Mouse (Mus musculus) forebrain, embryonic 15.5 days (tissue): ENCODE data around the gene Pdzd8. TPM values are rescaled to one million over a fixed set of nuclear protein-coding genes. Genes with fewer than 3 reads are reported as not detected.

Experiments
- ATAC-seq: fragments of 200-750 bp; cut with Nextera tagmentation; replicated peaks from 2 replicates; pipeline ENCODE4 v1.8.0; 2017; ENCODE audit warnings: mild to moderate bottlenecking, moderate TSS enrichment, moderate library complexity
- H3K27ac ChIP-seq: fragments of 300-500 bp; sonication (generic); replicated peaks from 2 replicates; pipeline ENCODE4 v1.5.1; 2015; ENCODE audit warnings: mild to moderate bottlenecking, inconsistent platforms
- H3K27me3 ChIP-seq: fragments of 300-500 bp; sonication (generic); 2 replicates; pipeline ENCODE4 v1.6.1; 2015; ENCODE audit warnings: inconsistent platforms
- H3K36me3 ChIP-seq: fragments of 300-500 bp; sonication (generic); 2 replicates; pipeline ENCODE4 v1.6.1; 2015; ENCODE audit warnings: mild to moderate bottlenecking, inconsistent platforms
- H3K4me1 ChIP-seq: fragments of 300-500 bp; sonication (generic); 2 replicates; pipeline ENCODE4 v1.6.1; 2015; ENCODE audit warnings: inconsistent platforms
- H3K4me2 ChIP-seq: fragments of 300-500 bp; sonication (generic); replicated peaks from 2 replicates; pipeline ENCODE4 v1.6.1; 2015; ENCODE audit warnings: mild to moderate bottlenecking, inconsistent platforms
- H3K4me3 ChIP-seq: fragments of 300-500 bp; sonication (generic); 2 replicates; pipeline ENCODE4 v1.5.1; 2015; ENCODE audit warnings: mild to moderate bottlenecking, inconsistent platforms
- H3K9ac ChIP-seq: fragments of 300-500 bp; sonication (generic); replicated peaks from 2 replicates; pipeline ENCODE4 v1.6.1; 2015; ENCODE audit warnings: mild to moderate bottlenecking, inconsistent platforms
- H3K9me3 ChIP-seq: fragments of 300-500 bp; sonication (generic); 2 replicates; pipeline ENCODE4 v1.6.1; 2016; ENCODE audit warnings: inconsistent platforms
- WGBS: fragments of 180-500 bp; shearing (Covaris S2); methylation state at CpG from one replicate; pipeline ENCODE4 v1.1.7; 2015; ENCODE audit warnings: mixed read lengths; 5-methylcytosine and 5-hydroxymethylcytosine counted together
- polyA plus RNA-seq: library from polyadenylated mRNA; unstranded; fragments of >200 nt; fragmentation: Nextera tagmentation; extraction: Ambion mirVana; gene quantifications from 2 replicates; pipeline ENCODE4 v1.2.1, GENCODE M21; 2015

The Pdzd8 gene
- polyA plus RNA-seq = 8.7 and 9.2 TPM in 2 replicates

DNA sequence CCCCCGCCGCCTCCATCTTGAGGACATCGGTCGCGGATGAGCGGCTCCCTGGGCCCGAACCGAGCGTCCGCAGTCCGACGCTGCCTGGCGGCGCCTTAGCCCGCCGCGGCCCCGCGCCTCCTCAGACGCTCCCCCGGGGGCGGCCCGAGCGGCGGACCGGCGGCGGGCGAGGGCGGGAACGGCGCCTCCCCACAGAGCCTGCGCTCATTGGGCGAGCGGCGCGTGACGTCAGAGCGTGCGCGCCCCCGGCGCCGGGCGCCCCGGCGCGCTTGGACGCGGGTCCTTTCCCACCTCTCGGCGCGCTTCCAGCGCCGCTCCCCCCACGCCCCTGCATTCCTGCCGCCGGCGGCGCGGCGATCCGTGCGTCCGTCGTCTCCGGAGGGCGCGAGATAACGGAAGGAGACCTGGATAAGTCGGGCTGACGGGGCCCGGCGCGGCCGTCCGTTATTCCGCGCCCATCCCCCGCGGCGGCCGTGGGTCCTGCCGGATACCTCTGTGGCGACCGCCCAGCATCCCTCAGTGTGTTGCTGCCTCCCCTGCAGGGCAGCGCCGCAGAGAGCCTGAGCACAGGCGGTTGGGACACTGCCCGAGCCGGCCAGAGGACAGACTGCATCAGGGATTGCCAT, at the start of gene Pdzd8:
TSS of gene Pdzd8 (minus strand) at position 123 of the 626 bp plus-strand sequence.
- H3K9me3 ChIP-seq = no peaks in the 10 kb centered on the region
- peak within 1 kb of the TSS; percentile 92 for H3K27ac ChIP-seq
- peak; percentile 97 for ATAC-seq
- WGBS = under 1% methylated on average over 90 of the region's 91 CpGs
- peaks cover 40% of the 10 kb centered on the region for H3K4me1 ChIP-seq
- H3K27me3 ChIP-seq = no peaks in the 10 kb centered on the region
- peak within 1 kb of the TSS; percentile 83 for H3K4me3 ChIP-seq
- peak within 1 kb of the TSS; percentile 90 for H3K9ac ChIP-seq
- no peaks in the 10 kb centered on the region for H3K36me3 ChIP-seq
- H3K4me2 ChIP-seq = peak within 1 kb of the TSS; percentile 92

DNA sequence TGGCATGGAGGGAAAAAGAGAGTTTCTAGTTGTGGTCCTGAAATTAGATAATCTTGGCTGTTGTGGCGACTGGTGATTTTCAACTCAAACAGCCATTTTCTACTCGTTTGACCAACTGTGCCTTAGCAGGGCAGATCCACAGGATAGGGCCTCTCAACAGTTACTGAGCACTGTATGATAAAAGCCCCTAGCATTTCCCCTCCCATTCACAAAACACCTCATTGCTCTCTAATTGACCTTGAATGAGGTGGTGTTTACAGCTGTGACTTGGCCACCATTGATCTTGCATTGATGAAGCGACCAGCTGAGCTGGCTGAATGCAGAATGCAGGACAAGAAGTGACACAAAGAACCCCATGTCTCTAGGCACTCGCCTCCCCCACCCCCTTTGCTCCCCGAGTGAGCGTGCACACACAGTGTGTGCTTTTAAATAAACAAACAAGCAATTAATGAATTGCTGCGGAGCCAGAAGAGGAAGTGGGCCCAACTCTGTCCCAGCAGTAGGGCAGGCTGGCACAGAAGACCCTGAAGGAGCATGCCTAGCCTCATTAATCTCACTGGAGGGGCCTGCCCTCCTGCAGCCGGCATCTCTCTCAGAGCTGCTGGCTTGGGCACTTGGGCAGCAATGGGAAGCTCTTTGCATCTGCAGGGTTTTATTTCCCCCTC, 48.3 kb upstream of the Pdzd8 start:
- WGBS = 9% methylated on average over 8 of the region's 8 CpGs
- H3K4me1 ChIP-seq = peaks cover 14% of the 10 kb centered on the region
- H3K9ac ChIP-seq = no peak overlapping the region
- H3K36me3 ChIP-seq = no peaks in the 10 kb centered on the region
- no peak overlapping the region for H3K4me2 ChIP-seq
- ATAC-seq = peak; percentile 84
- H3K27me3 ChIP-seq = peaks cover 7% of the 10 kb centered on the region; the same call in 1 of the 2 replicates
- no peak overlapping the region for H3K27ac ChIP-seq
- no peak overlapping the region for H3K4me3 ChIP-seq
- H3K9me3 ChIP-seq = no peaks in the 10 kb centered on the region

DNA sequence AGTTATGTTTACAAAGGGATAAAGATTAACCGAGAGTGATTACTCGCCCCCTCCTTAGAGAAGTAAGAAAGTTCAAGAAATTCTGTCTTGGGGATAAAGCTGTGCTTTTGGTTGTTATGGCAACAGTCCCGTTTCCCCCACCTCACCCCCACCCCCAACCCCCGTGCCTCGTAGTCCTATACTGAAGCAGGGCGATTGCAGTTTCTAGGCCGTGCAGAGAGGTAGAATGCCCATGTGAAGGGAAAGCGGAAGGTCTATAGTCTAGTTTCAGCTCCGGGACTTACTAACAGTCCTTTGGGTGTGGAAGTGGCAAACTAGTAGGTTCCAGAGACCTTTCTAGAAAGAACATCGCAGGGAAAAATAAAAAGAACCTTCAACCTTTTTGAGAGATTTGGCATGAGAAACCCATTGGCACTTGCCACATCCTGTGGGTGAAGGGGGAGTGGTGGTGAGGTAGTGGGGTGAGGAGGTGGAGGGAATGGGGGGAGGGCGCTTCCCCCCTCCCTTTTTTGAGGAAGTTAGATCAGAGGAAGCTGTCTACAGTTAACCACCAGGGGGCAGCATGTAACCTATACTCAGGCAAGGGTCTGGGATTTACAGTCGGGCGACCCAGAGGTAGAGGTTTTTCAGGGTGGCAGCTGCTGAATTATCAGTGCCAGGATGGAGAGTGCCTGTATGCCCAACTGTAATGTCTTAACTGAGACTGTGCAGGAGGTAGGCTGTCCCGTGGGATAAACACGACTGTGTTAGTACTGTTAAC, 43.4 kb upstream of the Pdzd8 start:
- Histone ChIP-seq H3K27ac (no peak overlapping the region), H3K9ac (no peak overlapping the region), H3K9me3 (no peaks in the 10 kb centered on the region), H3K27me3 (0 out of 2 replicates have a peak, but pooled peaks cover 3% of the 10 kb centered on the region), H3K4me3 (0 out of 2 replicates have a peak overlapping the region, but pooled peaks have one; percentile 5), H3K4me1 (peaks cover 17% of the 10 kb centered on the region), H3K36me3 (no peaks in the 10 kb centered on the region), H3K4me2 (peak overlapping the region; percentile 40)
- ATAC-seq = peak; percentile 73; the same call in 1 of the 2 replicates
- 3% methylated on average over 15 of the region's 15 CpGs for WGBS

DNA sequence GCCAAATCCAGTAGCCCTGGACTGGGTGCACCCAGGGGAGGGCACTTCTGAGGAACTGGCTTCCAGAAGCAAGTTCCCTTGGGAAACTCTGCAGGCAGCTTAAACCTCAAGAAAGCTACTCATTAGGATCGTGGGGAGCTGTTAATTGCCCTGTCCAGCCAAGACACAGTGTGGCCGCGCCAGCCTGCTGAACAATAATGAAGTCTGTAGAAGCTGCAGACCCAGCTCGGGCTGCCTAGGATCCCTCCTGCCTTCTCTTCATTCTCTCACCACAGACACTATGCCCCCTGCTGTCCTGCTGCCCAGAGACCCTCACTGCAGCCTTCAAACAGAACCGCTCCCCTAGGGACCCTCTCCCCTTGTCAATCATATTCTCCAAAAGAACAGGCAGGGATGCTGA, 42.8 kb upstream of the Pdzd8 start:
- peak overlapping the region; percentile 40 for H3K4me2 ChIP-seq
- no peak overlapping the region for H3K4me3 ChIP-seq
- 0 out of 2 replicates have a peak, but pooled peaks cover 3% of the 10 kb centered on the region for H3K27me3 ChIP-seq
- peaks cover 14% of the 10 kb centered on the region for H3K4me1 ChIP-seq
- H3K9me3 ChIP-seq = no peaks in the 10 kb centered on the region
- ATAC-seq = peak; percentile 42; the same call in 1 of the 2 replicates
- H3K36me3 ChIP-seq = no peaks in the 10 kb centered on the region
- H3K27ac ChIP-seq = no peak overlapping the region
- H3K9ac ChIP-seq = no peak overlapping the region
- WGBS = 0% methylated on average over 5 of the region's 5 CpGs

DNA sequence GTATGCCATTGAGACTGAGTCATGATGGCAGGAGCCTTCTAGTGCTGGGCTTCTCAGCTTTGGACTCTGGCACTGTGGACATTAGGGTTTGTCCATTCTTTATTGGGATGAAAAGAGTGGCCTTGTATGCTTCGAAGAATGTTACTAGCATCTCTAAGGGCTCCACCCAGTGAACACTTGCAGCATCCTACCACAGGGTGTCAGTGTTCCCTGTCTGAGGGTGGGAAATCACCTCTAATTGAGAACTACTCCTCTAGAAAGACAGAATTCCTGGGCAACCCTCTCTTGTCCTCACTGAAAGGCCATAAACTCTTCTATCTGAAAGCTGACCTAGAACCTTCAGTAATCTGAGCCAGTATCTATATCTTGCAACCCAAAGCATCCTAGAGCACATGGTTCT, 41.6 kb upstream of the Pdzd8 start:
- no peak overlapping the region for H3K27ac ChIP-seq
- H3K4me1 ChIP-seq = peaks cover 14% of the 10 kb centered on the region
- no peak overlapping the region for H3K4me2 ChIP-seq
- 0 out of 2 replicates have a peak, but pooled peaks cover 3% of the 10 kb centered on the region for H3K27me3 ChIP-seq
- no peak for ATAC-seq
- H3K9me3 ChIP-seq = no peaks in the 10 kb centered on the region
- WGBS = 54% methylated on average over 1 of the region's 1 CpGs
- H3K36me3 ChIP-seq = no peaks in the 10 kb centered on the region
- H3K4me3 ChIP-seq = no peak overlapping the region
- H3K9ac ChIP-seq = no peak overlapping the region

DNA sequence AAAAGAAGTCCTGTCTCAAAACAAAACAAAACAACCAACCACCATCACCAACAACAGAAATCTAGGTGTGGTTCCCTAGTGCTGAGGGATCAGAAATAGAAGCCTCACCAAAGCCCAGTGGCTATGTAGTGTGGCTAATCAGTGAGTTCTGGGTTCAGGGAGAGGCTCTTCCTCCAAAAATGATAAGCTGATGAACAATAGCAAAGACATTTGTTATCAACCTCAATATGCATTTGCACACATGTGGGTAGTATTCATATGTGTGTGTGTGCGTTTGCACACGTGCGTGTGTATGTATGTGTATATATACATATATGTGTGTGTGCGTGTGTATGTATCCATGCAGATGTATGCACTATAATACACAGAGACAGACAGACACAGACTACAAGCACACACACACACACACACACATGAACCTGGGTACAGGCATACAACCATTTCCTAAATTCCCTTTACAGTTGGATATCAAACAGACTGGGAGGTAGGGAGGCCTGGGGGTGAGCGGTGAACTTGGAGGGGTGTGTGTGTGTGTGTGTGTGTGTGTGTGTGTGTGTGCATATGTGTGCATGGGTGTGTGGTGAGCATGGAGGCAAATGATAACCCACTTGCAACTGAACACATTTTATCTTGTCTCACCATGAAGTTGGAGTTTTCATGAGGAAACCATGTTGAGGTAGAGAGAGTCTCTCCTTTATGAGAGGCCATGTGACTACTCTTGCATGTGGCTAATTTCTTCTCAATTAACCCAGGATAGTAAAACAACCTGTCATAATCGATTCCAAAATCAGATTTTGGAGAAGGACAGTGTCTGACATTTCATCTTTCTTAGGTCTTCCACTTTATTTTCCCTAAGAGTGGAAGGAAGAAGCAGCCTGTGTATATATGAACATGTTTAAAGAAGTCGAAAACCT, 39.3 kb upstream of the Pdzd8 start:
- H3K36me3 ChIP-seq = no peaks in the 10 kb centered on the region
- H3K9ac ChIP-seq = no peak overlapping the region
- no peak overlapping the region for H3K4me3 ChIP-seq
- no peak for ATAC-seq
- H3K4me2 ChIP-seq = no peak overlapping the region
- H3K27ac ChIP-seq = no peak overlapping the region
- H3K4me1 ChIP-seq = peaks cover 14% of the 10 kb centered on the region
- H3K27me3 ChIP-seq = no peaks in the 10 kb centered on the region
- WGBS = 93% methylated on average over 7 of the region's 7 CpGs
- H3K9me3 ChIP-seq = no peaks in the 10 kb centered on the region

DNA sequence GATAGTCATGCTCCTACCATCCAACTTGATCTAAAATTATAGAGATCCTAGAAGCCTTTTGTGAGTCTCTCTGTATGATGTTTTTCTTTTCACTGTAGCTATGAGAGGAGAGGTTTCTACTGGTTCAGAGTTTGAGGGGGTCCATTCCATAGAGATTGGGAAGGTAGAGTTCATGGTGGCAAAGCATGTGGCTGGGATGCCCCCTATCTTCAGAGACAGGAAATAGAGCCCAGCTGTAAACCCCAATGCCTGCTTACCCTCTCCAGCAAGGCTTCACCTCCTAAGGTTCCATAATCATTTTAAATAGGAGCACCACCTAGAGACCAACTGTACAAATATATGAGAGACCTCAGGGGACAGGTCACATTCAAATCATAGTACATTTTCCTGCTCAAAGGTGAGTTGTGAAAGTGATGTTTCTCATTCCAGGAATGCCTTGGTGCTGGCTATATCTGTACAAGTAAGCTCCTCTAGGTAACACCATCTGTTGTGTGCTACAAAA, 36.9 kb upstream of the Pdzd8 start:
- H3K4me3 ChIP-seq = no peak overlapping the region
- H3K36me3 ChIP-seq = no peaks in the 10 kb centered on the region
- H3K9ac ChIP-seq = no peak overlapping the region
- H3K27me3 ChIP-seq = no peaks in the 10 kb centered on the region
- no peaks in the 10 kb centered on the region for H3K4me1 ChIP-seq
- H3K9me3 ChIP-seq = no peaks in the 10 kb centered on the region
- H3K27ac ChIP-seq = no peak overlapping the region
- no peak overlapping the region for H3K4me2 ChIP-seq
- no peak for ATAC-seq

DNA sequence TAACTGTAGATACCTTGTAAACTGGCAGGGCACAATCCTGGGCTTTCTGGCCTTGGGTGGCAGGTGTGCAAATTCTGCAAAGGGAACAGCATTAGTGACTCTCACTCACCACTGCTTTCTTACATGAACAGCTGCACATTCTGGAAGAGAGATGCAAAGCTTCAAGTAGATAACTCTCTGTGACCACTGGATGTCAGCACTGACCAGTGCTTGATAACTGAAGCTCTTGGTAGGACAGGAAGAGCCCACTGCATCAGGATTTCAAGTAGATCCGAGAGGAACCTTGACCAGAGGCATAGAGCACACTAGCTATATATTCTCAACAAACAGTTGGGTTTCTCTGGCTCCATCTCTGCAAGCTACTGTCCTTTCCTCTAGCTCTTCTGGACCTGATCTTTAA, 34.4 kb upstream of the Pdzd8 start:
- H3K36me3 ChIP-seq = no peaks in the 10 kb centered on the region
- no peak for ATAC-seq
- H3K4me3 ChIP-seq = no peak overlapping the region
- H3K27ac ChIP-seq = no peak overlapping the region
- no peaks in the 10 kb centered on the region for H3K9me3 ChIP-seq
- no peaks in the 10 kb centered on the region for H3K4me1 ChIP-seq
- no peaks in the 10 kb centered on the region for H3K27me3 ChIP-seq
- H3K4me2 ChIP-seq = no peak overlapping the region
- H3K9ac ChIP-seq = no peak overlapping the region
- 44% methylated on average over 1 of the region's 1 CpGs for WGBS

DNA sequence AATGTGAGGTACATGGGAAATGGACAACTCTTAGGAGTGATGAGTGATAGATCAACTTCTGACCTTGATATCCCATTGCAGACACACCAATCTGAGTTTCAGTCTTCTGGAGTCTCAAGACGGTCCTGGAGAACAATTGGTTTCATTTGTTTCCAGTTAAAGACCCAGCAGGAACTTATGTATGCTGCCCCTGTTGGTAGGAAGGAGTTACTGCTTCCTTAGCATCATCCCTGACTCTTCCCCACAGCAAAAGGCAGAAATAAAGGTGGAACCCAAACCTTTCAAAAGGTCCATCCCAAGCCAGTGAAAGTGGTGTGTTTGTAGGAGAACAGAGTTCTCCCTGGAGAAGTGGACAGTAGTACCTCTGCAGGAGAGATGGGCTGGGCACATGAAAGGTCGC, 30.9 kb upstream of the Pdzd8 start:
- H3K27me3 ChIP-seq = no peaks in the 10 kb centered on the region
- no peak overlapping the region for H3K4me2 ChIP-seq
- H3K9me3 ChIP-seq = no peaks in the 10 kb centered on the region
- H3K36me3 ChIP-seq = no peaks in the 10 kb centered on the region
- no peak for ATAC-seq
- WGBS = 89% methylated on average over 2 of the region's 2 CpGs
- no peak overlapping the region for H3K9ac ChIP-seq
- H3K4me3 ChIP-seq = no peak overlapping the region
- H3K27ac ChIP-seq = no peak overlapping the region
- no peaks in the 10 kb centered on the region for H3K4me1 ChIP-seq

DNA sequence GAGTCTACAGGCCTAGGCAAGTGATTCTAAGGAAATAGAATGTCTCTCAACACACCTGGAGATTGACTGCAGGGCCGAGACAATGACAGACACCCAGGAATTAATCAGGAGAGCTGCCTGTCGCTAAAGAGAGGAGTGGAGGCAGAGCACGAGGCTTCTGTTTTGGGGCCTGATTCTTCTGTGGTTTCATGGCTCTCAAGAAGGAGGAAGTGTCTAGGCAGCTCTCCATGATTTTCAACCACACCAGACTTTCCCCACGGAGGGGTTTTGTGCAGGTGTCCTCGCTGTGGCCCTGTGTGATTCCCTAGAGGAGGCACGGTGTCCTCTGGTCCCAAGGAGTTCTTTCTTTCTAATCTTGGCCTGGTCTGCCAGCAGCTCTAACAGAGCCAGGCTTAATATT, 29.4 kb upstream of the Pdzd8 start:
- no peaks in the 10 kb centered on the region for H3K27me3 ChIP-seq
- H3K36me3 ChIP-seq = no peaks in the 10 kb centered on the region
- no peak overlapping the region for H3K4me2 ChIP-seq
- H3K9me3 ChIP-seq = no peaks in the 10 kb centered on the region
- H3K27ac ChIP-seq = no peak overlapping the region
- no peaks in the 10 kb centered on the region for H3K4me1 ChIP-seq
- WGBS = 86% methylated on average over 6 of the region's 6 CpGs
- no peak overlapping the region for H3K9ac ChIP-seq
- ATAC-seq = no peak
- no peak overlapping the region for H3K4me3 ChIP-seq

DNA sequence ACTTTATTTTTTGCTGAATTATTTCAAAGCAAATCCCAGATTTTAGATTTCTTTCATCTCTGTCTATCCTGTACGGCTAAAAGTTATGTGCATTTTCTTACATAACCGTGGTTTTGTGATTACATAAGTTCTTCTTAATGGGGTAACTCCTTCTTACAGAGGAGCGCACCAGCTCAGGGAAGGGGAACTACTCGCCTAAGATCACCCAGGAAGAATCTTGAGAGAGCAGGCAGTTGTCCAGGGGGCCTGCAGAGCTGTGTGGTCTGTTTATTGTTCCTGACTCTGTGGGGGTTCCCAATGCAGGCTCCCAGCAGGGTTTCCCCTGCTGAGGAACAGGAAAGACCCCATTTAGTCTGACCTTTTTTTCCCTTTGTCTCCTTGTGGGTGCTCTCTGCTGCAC, 27.3 kb upstream of the Pdzd8 start:
- Histone ChIP-seq H3K27ac (no peak overlapping the region), H3K9me3 (no peaks in the 10 kb centered on the region), H3K36me3 (no peaks in the 10 kb centered on the region), H3K9ac (no peak overlapping the region), H3K27me3 (no peaks in the 10 kb centered on the region), H3K4me2 (no peak overlapping the region), H3K4me3 (no peak overlapping the region), H3K4me1 (no peaks in the 10 kb centered on the region)
- ATAC-seq = no peak
- WGBS = 77% methylated on average over 4 of the region's 4 CpGs
